Mouse (Mus musculus): ENCODE measurements at regions not wholly inside any gene's neighbourhood (a gene's known extent, or its start where the extent isn't known, plus 50 kb on each side); places are given as distances from the start of the nearest gene placed in this dataset.

GRCm38 (mm10) chr15:96842881-96843280 is 143.4 kb upstream of the Slc38a2 start:
- TF ChIP-seq POLR2A (IDR thresholded peaks at IDR 0.05; ENCODE audit: extremely low read depth, insufficient read depth, low read length) (no peak), CTCF (IDR thresholded peaks at IDR 0.05; ENCODE audit: extremely low read depth, insufficient read depth, low read length) (no peak)
